Mouse (Mus musculus) v-Abl transformed pro-B cells (cell line): ENCODE data around the gene Nav2.

Experiments
- in situ Hi-C, 2 experiments: fragments of 400-800 bp; cut with MboI; formaldehyde crosslinking; loops; one replicate each; pipeline ENCODE4 v1.15.1; 2025; ENCODE audit not compliant: unreplicated experiment in 2 of 2

Nav2 gene

DNA sequence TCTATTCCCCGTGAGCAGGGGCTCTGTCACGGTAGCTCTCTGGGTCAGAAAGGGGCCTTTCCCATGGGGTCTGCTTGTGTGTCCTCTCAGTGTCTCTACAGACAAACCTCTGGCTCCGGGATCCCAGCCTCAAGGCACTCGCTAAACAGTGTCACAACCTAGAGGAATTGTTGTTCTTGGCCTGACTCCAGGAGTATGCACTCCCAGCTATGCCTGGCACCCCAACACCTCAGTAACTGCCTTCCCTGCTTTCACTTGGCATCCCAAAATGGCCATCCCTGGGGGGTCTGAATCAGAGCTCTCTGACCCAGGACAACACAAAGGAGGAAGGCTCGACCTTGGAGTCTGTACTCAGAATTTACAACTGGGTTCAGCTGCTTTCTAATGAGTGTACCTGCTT lies 317.2 kb downstream of the Nav2 start:
- in situ Hi-C loops = no loop called here

DNA sequence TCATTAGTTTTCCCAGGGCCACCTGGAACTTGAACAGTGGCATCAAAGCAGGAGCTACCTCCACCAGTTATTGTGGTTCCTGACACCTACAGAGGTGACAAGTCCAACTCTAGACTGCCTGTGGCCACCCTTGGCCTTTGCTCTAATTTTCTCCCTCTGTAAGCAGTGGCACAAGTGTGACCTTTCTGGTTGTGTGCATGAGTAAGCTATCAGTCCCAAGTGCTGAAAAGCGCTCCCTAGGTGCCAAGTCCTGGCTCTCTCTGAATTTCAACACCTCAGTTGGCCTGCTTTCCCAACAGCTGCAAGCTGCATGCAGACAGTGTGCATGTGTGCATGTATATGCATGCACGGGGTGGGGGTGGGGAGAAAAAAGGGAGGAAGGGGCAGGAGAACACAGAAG lies 324.5 kb downstream of the Nav2 start:
- in situ Hi-C loops = no loop called here

DNA sequence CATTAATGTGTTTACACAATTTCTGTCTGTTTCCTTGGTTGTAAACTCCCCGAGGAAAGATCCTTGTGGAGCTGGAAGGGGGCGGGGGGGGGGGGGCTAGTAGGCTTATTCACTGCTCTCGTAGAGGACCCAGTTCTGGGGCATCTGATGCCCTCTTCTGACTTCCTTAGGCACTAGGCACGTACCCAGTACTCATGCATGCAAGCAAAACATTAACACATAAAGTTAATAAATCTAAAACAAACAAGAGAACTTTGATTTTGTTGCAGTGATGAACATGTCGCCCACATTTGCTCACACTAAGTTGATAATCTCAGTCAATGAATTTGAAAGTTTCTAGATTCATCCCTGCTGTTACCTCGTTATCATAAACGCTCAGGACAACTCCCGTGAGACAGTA lies 325.8 kb downstream of the Nav2 start:
- in situ Hi-C loops = no loop called here

DNA sequence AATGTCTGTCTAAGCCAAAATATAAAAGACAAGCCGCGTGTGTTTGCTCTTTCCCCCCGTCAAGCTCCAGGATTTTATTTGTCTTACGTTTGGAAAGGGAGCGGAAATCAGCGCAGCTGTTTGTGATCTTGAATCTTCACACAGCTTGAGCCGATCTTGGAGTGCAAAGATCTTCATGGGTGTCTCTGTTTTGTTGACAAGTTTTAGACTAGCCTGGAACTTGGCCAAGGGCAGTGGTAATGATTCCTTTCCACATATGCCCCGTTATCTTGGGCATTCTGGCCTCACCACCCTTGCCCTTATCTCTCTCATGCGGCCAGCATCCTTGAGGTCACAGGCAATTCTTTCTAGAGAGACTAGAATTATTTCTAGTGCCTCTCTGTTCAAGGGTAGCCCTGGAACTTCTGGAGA lies 326.8 kb downstream of the Nav2 start:
- in situ Hi-C loops = no loop called here

DNA sequence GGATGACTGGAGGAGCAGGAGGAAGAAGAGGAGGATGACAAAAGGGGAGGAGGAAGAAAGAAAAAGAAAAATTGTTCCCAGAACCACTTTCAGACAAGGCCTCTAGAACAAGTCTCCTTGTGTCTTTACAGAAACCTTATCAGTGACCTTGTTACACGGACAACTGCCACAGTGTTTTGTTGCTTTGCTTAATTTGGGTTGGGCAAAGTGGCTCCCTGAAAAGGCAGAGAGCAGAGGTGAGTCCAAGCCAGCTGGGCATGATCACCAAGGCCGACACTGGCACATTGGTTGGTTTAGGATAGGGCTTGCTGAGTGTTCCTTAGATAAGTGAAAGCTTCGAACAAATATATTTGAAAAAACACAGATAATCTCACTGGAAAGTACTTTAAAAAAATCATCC lies 327.3 kb downstream of the Nav2 start:
- in situ Hi-C loops = no loop called here

GRCm38 (mm10) chr7:49240461-49240860 lies 331.9 kb downstream of the Nav2 start:
- in situ Hi-C loops = no loop called here

DNA sequence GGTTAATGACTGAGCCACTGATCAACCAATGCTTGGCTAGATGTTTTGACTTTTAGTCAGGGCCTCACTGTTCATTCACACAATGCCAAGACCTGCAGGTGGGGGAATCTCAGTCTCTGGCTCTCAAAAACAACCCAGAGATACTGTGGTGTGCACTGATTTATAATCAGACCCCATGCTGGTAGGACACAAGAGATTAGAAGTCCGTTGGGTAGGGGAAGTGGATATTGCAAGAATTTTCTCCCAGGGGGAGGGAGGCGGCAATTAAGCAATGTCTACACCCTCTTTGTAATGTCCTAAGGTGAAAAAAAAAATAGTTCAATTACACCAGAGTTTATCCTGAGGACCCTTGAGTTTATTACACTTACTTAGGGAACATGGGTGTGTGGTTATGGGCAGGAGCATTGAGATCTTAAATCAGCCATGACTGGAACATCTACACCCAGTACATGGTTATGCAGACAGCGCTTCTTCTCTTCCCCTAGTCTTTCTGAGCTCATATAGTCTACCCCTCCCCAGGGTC lies 332.8 kb downstream of the Nav2 start:
- in situ Hi-C loops = no loop called here

GRCm38 (mm10) chr7:49242261-49242660 lies 333.7 kb downstream of the Nav2 start:
- in situ Hi-C loops = no loop called here

- in situ Hi-C loops = no loop called here
These were observed 334.6 kb downstream of the Nav2 start for GRCm38 (mm10) chr7:49243079-49243478.

GRCm38 (mm10) chr7:49245537-49246239 lies 337.2 kb downstream of the Nav2 start:
- in situ Hi-C loops = no loop called here

DNA sequence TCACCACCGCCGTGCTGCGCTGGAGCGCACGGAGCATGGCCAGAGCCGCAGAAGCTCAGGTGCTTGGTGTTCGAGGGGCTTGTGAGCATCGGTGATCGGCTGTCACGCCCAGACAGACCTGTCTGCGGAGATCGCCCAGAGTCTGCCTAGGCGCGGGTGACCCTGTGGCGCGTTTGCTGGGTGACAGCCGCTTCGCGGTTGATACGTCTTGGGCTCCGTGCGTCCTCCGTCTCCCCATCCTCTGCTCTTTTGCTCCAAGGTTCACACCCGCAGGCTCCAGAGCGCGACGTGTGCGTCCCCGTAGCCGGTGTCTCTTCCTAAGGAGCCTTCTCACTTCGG lies 337.7 kb downstream of the Nav2 start:
- in situ Hi-C loops = no loop called here

DNA sequence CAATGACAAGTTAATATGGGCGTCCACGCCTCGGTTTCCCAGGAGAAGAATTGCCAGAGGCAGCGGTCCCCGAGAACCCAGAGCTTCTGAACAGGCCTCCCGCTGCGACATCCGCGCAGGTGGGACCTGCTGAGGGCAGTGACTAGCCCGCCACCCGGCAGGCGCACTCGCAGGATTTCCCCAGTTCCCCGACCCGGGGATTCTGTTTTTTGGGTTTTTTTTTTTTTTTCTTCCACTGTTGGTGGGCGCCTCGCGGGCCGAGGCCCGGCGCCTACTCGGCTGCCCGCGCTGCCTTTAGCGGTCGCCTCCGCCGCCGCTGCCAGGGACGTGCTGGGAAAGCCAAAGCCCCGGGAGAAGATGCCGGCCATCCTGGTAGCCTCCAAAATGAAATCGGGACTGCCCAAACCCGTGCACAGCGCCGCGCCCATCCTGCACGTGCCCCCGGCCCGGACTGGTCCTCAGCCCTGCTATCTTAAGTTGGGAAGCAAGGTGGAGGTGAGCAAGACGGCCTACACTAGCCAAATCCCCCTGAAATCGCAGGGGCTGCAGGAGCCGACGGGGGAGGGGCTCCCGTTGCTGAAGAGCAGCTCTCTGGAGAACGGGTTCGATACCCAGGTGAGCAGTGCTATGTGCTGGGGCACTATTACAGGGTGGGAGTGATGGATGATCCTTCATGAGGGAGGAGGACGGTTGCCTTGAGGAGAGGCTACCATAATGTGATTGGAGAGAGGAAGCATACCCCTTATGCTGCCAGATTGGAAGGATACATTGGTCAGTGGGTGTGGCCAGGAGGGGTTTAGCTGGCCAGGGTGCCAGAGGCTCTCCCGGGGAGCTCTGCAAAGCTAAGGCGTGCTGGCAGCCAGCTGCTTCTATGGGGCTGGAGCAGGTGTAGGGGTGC lies 338.3 kb downstream of the Nav2 start:
- in situ Hi-C loops = no loop called here

DNA sequence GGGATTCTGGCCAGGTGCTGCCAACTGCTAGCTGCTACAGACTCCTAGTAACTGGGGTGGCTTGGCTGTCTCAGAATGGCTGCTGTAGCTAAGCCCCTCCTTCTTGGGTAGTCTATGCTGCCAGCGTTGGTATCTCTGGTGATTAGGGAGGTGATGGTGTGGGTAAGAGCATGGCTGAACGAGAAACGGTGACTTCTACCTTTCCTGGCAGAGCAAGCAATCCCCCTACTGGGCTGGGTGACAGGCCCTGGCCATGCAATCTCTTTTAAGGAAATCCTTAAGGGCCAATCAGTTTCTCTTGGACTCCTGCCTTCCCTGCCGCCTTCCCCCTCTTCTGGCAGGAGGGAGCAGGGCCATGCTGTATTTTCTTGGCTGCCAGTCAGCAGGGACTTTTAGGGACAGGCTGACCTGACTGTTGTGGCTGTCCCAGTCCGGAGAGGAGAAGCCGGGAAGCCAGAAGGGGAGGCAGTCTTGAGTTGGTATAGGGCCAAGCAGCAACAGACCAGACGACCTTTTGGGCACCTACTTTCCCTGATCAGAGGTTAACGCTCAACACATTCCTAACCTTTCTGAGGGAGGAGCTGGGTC lies 339.3 kb downstream of the Nav2 start:
- in situ Hi-C loops = no loop called here

DNA sequence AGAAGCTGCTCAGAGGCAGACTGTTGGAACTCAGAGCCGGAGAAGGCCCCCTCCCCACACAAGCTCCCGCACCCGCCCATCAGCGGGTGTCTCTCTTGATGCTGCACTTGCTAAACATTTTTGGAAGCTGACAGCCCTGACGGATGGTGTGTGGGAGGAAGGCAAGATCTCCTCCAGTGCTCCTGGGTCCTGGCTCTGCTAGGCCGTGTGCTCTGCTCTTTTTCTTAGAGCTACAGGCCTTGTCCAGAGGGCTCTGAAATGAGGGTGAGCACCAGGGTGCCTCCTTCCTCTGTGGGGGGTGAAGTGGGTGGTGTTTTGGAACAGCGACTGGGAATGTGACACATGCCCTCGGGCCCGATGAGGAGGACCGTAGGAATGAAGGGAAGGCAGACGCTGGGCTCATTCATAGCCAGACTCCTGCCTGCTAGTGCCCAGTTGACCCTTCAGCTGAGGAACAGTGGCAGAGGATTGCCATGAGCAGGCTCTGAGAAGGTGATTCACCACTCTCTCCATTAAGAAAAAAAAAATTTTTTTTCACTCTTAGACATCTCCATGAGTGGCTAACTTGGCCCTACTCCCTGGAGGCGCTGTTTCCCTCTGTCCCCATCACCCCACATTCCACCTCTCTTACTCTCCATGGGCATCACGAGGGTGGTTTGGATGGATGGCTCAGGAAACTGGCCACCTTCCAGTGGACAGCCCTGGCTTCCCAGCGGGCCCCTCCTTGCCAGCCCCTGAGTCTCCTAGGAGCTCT lies 340.0 kb downstream of the Nav2 start:
- in situ Hi-C loops = no loop called here

GRCm38 (mm10) chr7:49249462-49249861 lies 340.9 kb downstream of the Nav2 start:
- in situ Hi-C loops = no loop called here

DNA sequence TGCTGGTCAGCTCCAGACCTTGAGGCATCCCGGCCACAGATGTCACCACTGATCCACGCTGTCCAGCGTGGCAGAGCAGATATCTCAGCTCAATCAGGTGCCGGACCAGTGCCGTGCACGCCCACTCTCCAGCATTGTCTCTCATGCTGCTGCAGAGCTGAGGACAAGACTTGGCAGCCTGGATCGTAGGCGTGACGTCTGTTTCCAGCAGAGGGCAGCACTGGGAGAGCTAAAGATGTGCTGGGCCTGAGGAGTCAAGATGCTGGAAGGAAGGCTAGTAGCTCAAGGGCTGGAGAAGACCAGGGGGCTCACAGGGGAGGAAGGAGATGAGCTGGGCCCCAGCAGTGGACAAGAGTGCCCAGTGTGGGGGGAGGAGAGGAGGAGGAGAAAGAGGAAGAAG lies 341.5 kb downstream of the Nav2 start:
- in situ Hi-C loops = no loop called here

DNA sequence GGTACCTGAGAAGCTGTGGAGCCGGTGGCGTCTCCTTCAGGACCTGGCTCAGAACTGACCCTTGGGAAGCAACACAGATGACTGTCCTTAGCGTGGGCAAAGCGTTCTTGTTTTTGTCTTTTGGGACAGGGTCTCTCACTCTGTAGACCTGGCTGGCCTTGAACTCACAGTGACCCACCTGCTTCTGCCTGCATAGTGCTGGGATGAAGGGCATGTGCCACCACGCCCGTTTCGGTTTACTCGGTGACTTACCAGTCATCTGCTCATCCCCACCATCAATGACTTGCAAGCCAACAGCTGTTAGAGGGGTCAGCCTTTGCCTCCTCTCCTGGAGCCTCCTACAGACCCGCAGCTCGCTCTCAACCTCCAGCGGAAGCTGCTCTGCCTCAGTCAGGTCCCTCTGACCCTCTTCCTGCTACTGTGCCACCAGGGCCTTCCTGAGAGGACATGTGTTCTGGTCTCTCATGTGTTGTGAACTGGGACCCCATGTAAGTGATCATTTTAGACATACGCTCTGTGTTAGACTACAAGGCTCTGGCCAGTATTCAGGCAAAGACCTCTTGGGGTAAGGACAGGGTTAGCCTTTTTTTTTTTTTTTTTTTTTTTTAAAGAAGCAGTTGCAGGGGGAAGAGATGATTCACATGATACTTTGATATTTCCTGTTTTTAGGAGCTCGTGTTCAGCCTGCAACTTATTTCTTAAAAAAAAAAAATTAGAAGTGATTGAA lies 342.2 kb downstream of the Nav2 start:
- in situ Hi-C loops = no loop called here

- in situ Hi-C loops = no loop called here
These were observed 342.8 kb downstream of the Nav2 start for GRCm38 (mm10) chr7:49251308-49251638.

DNA sequence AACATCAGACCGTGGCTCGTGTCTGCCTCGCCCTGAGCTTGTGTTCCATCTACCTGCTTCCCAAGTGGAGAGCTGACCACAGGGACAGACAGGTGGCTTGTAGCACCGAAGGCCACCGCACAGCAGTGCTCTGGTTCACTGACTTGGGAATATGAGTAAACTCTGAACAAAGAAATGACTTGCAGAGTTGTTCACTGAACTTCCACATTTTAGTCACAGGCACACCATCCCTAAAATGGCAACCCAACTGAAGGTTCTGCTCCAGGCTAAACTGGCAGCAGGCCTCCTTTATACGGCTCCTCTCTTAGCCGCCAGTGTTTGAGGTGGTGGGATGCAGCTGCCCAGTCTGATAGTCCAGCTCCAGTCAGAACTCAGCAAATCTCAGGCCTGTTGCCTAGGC lies 343.9 kb downstream of the Nav2 start:
- in situ Hi-C loops = no loop called here

DNA sequence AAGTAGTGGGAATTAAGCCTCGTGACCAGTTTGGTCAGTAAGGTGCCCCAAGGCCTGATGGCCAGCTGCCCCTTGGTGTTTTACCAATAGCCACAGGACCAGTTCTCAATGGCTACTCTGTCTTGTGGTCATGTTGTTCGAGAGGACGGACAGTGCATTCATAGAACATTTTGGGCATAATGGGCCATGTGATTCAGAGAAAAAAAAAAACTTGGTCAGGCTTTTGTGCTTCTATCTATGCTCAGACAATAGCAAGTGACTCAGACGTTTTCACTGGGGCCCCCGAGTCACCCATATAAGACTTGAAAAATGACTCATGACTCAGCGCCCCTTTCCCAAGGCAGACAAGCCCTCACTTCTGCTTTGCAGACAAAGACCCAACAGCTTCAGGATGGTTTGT lies 344.4 kb downstream of the Nav2 start:
- in situ Hi-C loops = no loop called here
